Mouse (Mus musculus) lung, adult 2 months (tissue): Measurements from ENCODE around the gene Togaram2.

Source experiments
- CTCF ChIP-seq: fragments of 200-500 bp; IDR thresholded peaks from 2 replicates; pipeline ENCODE4 v1.5.1; 2011; ENCODE audit warnings: mild to moderate bottlenecking, low read length, control low read depth; ENCODE audit not compliant: insufficient read depth
- POLR2A ChIP-seq: fragments of 200-500 bp; IDR thresholded peaks from 2 replicates; pipeline ENCODE4 v1.6.1; 2011; ENCODE audit warnings: low read depth, mild to moderate bottlenecking, control low read depth, low read length, borderline replicate concordance; ENCODE audit errors: extremely low read depth

DNA sequence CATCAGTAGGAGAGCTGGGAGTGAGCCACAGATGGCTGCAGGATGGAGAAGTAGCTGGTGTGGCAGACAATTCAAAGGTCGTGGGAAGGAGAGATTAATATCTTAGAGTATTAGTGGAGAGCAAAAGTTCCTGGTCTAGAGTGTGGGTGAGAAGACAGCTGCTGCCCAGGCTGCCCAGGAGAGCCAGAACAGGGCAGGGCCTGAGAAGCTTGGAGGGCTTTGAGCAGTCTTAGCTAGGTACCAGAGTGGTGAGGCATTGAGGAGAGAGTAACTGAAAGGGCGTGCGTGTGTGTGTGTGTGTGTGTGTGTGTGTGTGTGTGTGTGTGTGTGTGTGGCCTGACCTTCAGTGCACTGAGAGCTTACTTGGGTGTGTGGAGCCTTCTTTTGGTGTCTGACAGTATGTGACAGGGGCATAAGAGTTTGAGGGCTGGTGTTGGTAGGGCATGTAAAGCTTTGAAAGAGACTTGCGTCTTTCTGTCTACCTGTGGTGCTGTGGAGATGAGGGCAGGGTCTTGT lies 35.3 kb upstream of the Togaram2 start:
- TF ChIP-seq CTCF (no peak), POLR2A (no peak)
